Mouse (Mus musculus) liver, embryonic 14.5 days (tissue): ENCODE measurements at regions not wholly inside any gene's neighbourhood (a gene's known extent, or its start where the extent isn't known, plus 50 kb on each side); places are given as distances from the start of the nearest gene placed in this dataset.

Experiments
- CTCF ChIP-seq: IDR thresholded peaks from 2 replicates; pipeline ENCODE4 v1.5.1; 2016; ENCODE audit warnings: antibody characterized with exemption, low read depth, control low read depth
- EP300 ChIP-seq: IDR thresholded peaks from 2 replicates; pipeline ENCODE4 v1.6.1; 2016; ENCODE audit warnings: antibody characterized with exemption, low read depth

DNA sequence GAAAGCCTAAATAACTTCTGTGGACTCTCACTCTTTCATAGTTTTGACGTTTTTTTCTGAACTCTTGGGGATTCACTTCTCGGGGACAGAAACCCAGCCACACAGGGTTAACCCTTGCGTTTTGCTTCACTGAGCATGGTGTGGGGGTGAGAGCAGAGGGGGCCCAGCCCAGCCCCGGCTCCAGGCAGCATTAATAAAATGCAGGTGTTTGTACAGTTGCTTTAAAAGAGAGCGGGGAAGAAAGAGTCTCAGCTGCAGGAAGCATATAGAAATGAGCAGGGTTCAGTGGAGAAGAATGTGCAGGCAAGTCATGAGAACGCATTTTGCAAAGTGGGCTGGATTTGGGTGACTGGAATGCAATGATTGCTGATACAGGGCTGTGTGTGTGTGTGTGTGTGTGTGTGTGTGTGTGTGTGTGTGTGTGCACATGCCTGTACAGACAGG, 91.8 kb downstream of the Zfp36l1 start:
- TF ChIP-seq CTCF (no peak), EP300 (no peak)
